Mouse (Mus musculus) hematopoietic stem cell, adult 5-6 weeks (primary cell): ENCODE measurements at regions not wholly inside any gene's neighbourhood (a gene's known extent, or its start where the extent isn't known, plus 50 kb on each side); places are given as distances from the start of the nearest gene placed in this dataset.

Experiments used
- ATAC-seq, 2 experiments: fragments of 125-278 bp in 1 of 2; replicated peaks in 1 of 2; 2 replicates each; pipeline ENCODE4 v1.8.0; 2016 to 2017; ENCODE audit warnings: inconsistent platforms in 2 of 2, mild to moderate bottlenecking in 2 of 2, moderate number of reproducible peaks in 2 of 2, low read depth in 1 of 2, moderate TSS enrichment in 1 of 2; ENCODE audit not compliant: low FRiP score in 2 of 2, poor library complexity in 2 of 2, severe bottlenecking in 2 of 2, insufficient read depth in 1 of 2, low TSS enrichment in 1 of 2

GRCm38 (mm10) chr7:70847450-70847993, 481.0 kb upstream of the Nr2f2 start:
- no peak for ATAC-seq

GRCm38 (mm10) chr7:70846076-70846475, 479.5 kb upstream of the Nr2f2 start:
- ATAC-seq: no peak

GRCm38 (mm10) chr7:70840142-70840541, 473.6 kb upstream of the Nr2f2 start:
- no peak for ATAC-seq

GRCm38 (mm10) chr7:70839190-70839589, 472.7 kb upstream of the Nr2f2 start:
- no peak for ATAC-seq

- no peak for ATAC-seq
Measured at GRCm38 (mm10) chr7:70834787-70835461, 468.4 kb upstream of the Nr2f2 start.

- no peak for ATAC-seq
Measured at GRCm38 (mm10) chr7:70828486-70829195, 462.1 kb upstream of the Nr2f2 start.

GRCm38 (mm10) chr7:70826074-70826473, 459.5 kb upstream of the Nr2f2 start:
- ATAC-seq: no peak

- no peak for ATAC-seq
Measured at GRCm38 (mm10) chr7:70823020-70823419, 456.5 kb upstream of the Nr2f2 start.

GRCm38 (mm10) chr7:70822310-70822821, 455.8 kb upstream of the Nr2f2 start:
- ATAC-seq: no peak

GRCm38 (mm10) chr7:70821861-70822260, 455.3 kb upstream of the Nr2f2 start:
- no peak for ATAC-seq

- ATAC-seq: no peak
Measured at GRCm38 (mm10) chr7:70817347-70817913, 450.9 kb upstream of the Nr2f2 start.

- ATAC-seq: no peak
Measured at GRCm38 (mm10) chr7:70814391-70814790, 447.9 kb upstream of the Nr2f2 start.

GRCm38 (mm10) chr7:70813101-70813500, 446.6 kb upstream of the Nr2f2 start:
- ATAC-seq: no peak

GRCm38 (mm10) chr7:70810411-70811090, 444.0 kb upstream of the Nr2f2 start:
- no peak for ATAC-seq

- ATAC-seq: no peak
Measured at GRCm38 (mm10) chr7:70804281-70804680, 437.7 kb upstream of the Nr2f2 start.

- no peak for ATAC-seq
Measured at GRCm38 (mm10) chr7:70799976-70800375, 433.4 kb upstream of the Nr2f2 start.

GRCm38 (mm10) chr7:70799031-70799766, 432.7 kb upstream of the Nr2f2 start:
- ATAC-seq: no peak
